Mouse (Mus musculus): ENCODE results near the gene Tmsb10. TPM values are rescaled to one million over a fixed set of nuclear protein-coding genes. Genes with fewer than 3 reads are reported as not detected.

Tmsb10 gene
- total RNA-seq, 1 experiment: 651 TPM

DNA sequence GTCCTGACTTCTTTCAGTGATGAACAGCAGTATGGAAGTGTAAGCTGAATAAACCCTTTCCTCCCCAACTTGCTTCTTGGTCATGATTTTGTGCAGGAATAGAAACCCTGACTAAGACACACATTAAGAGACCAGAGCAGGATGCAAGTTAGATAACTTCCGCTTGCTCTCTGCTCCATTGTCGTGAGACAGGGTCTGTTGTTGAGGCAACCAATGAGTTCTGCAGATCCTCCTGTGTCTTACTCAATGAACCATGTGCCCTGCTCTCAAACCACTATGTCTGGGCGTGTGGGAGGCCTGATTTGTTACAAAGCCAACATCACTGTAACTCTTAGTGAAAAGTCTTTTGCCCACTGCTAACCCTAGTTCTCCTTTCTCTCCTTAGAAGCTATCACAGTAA is 12.5 kb upstream of the Tmsb10 start:
- Histone ChIP-seq H3K27ac (ENCODE audit: insufficient read depth, low read depth, low read length, poor library complexity, severe bottlenecking) (no peak overlapping the region), H3K4me1 (ENCODE audit: control insufficient read depth in 2 of 2, insufficient read depth in 2 of 2, low read length in 2 of 2, poor library complexity in 1 of 2) (no peaks in the 10 kb centered on the region), H3K9me3 (ENCODE audit: control insufficient read depth, insufficient read depth, low read depth, low read length) (no peaks in the 10 kb centered on the region), H3K9ac (ENCODE audit: insufficient read depth, low read depth, low read length, poor library complexity, severe bottlenecking) (no peak overlapping the region), H3K36me3 (ENCODE audit: control insufficient read depth, insufficient read depth, low read length, poor library complexity, severe bottlenecking) (no peaks in the 10 kb centered on the region), H3K4me3 (ENCODE audit: insufficient read depth in 1 of 2, low read depth in 1 of 2, low read length in 2 of 2, poor library complexity in 1 of 2, severe bottlenecking in 1 of 2) (no peak overlapping the region)
- in situ Hi-C loops (cut with MboI; ENCODE audit: low sequenced_read_pairs in 2 of 2, unreplicated experiment in 2 of 2): no loop called here
- no peak for TF ChIP-seq MAFK (IDR thresholded peaks at IDR 0.05; ENCODE audit: insufficient read depth, low read depth, low read length)
- no peak for TF ChIP-seq ZNF384 (IDR thresholded peaks at IDR 0.05; ENCODE audit: low read depth, low read length)
- TF ChIP-seq ZC3H11A (IDR thresholded peaks at IDR 0.05; ENCODE audit: borderline replicate concordance, low read depth, low read length): no peak
- no peak for TF ChIP-seq CHD2 (IDR thresholded peaks at IDR 0.05; ENCODE audit: low read depth, low read length)
- TF ChIP-seq HCFC1 (IDR thresholded peaks at IDR 0.05; ENCODE audit: borderline replicate concordance, insufficient read depth, low read length): no peak
- no peak for DNase-seq (ENCODE audit: low read depth, low spot score)

DNA sequence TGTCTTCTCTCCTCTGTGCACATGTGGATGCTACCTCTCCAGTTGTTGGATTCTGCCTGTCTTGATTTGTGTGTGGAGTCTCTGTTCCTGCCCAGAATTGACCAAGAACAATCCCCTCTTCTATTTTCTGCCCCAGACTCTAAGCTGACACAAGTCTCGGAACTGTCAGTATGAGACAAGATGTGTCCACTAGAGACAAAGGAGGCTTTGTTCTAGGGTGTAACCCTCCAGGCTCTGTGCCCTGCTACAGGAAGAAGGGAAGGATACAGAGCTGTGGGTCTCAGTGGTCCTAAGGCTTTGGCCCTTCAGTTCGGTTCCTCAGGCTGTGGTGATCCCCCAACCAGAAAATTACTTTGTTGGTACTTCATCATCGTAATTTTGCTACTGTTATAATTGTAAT is 11.2 kb upstream of the Tmsb10 start:
- H3K27ac ChIP-seq (ENCODE audit: insufficient read depth, low read depth, low read length, poor library complexity, severe bottlenecking): no peak overlapping the region
- in situ Hi-C loops (cut with MboI; ENCODE audit: low sequenced_read_pairs in 2 of 2, unreplicated experiment in 2 of 2): no loop called here
- DNase-seq (ENCODE audit: low read depth, low spot score): no peak
- H3K4me3 ChIP-seq (ENCODE audit: insufficient read depth in 1 of 2, low read depth in 1 of 2, low read length in 2 of 2, poor library complexity in 1 of 2, severe bottlenecking in 1 of 2): no peak overlapping the region
- no peaks in the 10 kb centered on the region for H3K4me1 ChIP-seq (ENCODE audit: control insufficient read depth in 2 of 2, insufficient read depth in 2 of 2, low read length in 2 of 2, poor library complexity in 1 of 2)
- no peaks in the 10 kb centered on the region for H3K36me3 ChIP-seq (ENCODE audit: control insufficient read depth, insufficient read depth, low read length, poor library complexity, severe bottlenecking)
- no peaks in the 10 kb centered on the region for H3K9me3 ChIP-seq (ENCODE audit: control insufficient read depth, insufficient read depth, low read depth, low read length)
- TF ChIP-seq MAFK (IDR thresholded peaks at IDR 0.05; ENCODE audit: insufficient read depth, low read depth, low read length) (no peak), CHD2 (IDR thresholded peaks at IDR 0.05; ENCODE audit: low read depth, low read length) (no peak), HCFC1 (IDR thresholded peaks at IDR 0.05; ENCODE audit: borderline replicate concordance, insufficient read depth, low read length) (no peak), ZC3H11A (IDR thresholded peaks at IDR 0.05; ENCODE audit: borderline replicate concordance, low read depth, low read length) (no peak), ZNF384 (IDR thresholded peaks at IDR 0.05; ENCODE audit: low read depth, low read length) (no peak)
- H3K9ac ChIP-seq (ENCODE audit: insufficient read depth, low read depth, low read length, poor library complexity, severe bottlenecking): no peak overlapping the region

DNA sequence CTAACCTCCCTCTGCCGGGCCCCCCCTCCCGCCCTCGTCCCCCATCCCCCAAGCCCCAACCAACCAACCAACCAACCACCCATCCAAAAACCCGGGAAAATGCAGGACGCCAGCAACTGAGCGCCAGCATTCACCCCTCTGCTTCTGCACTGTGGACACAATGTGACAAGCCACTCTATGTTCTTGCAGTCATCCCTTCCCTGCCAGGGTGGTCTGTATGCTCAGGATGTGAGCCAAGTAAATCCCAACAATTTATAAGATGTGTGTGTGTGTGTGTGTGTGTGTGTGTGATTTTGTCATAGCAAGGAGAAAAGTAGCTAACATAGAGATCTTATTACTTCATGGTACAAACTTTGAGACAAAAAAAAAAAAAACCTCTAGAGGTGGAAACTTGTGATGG is 6.7 kb upstream of the Tmsb10 start:
- TF ChIP-seq ZC3H11A (IDR thresholded peaks at IDR 0.05; ENCODE audit: borderline replicate concordance, low read depth, low read length): no peak
- TF ChIP-seq MAFK (IDR thresholded peaks at IDR 0.05; ENCODE audit: insufficient read depth, low read depth, low read length): no peak
- no peak for TF ChIP-seq HCFC1 (IDR thresholded peaks at IDR 0.05; ENCODE audit: borderline replicate concordance, insufficient read depth, low read length)
- no peak for TF ChIP-seq CHD2 (IDR thresholded peaks at IDR 0.05; ENCODE audit: low read depth, low read length)
- no peak for TF ChIP-seq ZNF384 (IDR thresholded peaks at IDR 0.05; ENCODE audit: low read depth, low read length)
- Histone ChIP-seq H3K36me3 (ENCODE audit: control insufficient read depth, insufficient read depth, low read length, poor library complexity, severe bottlenecking) (no peaks in the 10 kb centered on the region), H3K4me3 (ENCODE audit: insufficient read depth in 1 of 2, low read depth in 1 of 2, low read length in 2 of 2, poor library complexity in 1 of 2, severe bottlenecking in 1 of 2) (no peak overlapping the region), H3K27ac (ENCODE audit: insufficient read depth, low read depth, low read length, poor library complexity, severe bottlenecking) (no peak overlapping the region), H3K9ac (ENCODE audit: insufficient read depth, low read depth, low read length, poor library complexity, severe bottlenecking) (no peak overlapping the region), H3K4me1 (ENCODE audit: control insufficient read depth in 2 of 2, insufficient read depth in 2 of 2, low read length in 2 of 2, poor library complexity in 1 of 2) (peaks cover 3 to 6% of the 10 kb centered on the region in 2 experiments; a peak in 3 of 4 replicates), H3K9me3 (ENCODE audit: control insufficient read depth, insufficient read depth, low read depth, low read length) (no peaks in the 10 kb centered on the region)
- DNase-seq (ENCODE audit: low read depth, low spot score): no peak
- in situ Hi-C loops (cut with MboI; ENCODE audit: low sequenced_read_pairs in 2 of 2, unreplicated experiment in 2 of 2): no loop called here

DNA sequence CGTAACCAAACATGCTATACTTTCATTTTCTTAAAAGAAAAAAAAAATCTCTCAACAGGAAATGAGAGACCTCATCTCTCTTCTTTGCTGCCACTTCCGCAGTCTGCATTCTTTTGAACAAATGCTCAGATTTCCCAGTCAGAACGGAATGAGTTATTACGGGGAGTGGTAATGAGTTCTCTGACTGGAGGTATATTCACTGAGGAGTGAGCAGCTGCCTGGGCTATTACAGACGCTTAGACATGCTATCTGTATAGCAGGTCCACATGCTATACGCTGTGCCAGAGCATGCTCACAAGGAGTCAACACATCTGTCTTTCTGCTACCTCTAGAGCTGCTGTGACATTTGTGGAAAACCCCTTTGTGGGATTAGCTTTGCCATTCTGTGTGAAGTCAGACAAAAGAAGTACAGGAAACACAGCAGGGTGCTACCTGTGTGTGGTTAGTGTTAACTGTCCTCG is 3.8 kb upstream of the Tmsb10 start:
- no peak overlapping the region for H3K9ac ChIP-seq (ENCODE audit: insufficient read depth, low read depth, low read length, poor library complexity, severe bottlenecking)
- H3K27ac ChIP-seq (ENCODE audit: insufficient read depth, low read depth, low read length, poor library complexity, severe bottlenecking): no peak overlapping the region
- no peak for DNase-seq (ENCODE audit: low read depth, low spot score)
- no peak overlapping the region for H3K4me3 ChIP-seq (ENCODE audit: insufficient read depth in 1 of 2, low read depth in 1 of 2, low read length in 2 of 2, poor library complexity in 1 of 2, severe bottlenecking in 1 of 2)
- no peak for TF ChIP-seq ZNF384 (IDR thresholded peaks at IDR 0.05; ENCODE audit: low read depth, low read length)
- TF ChIP-seq ZC3H11A (IDR thresholded peaks at IDR 0.05; ENCODE audit: borderline replicate concordance, low read depth, low read length): no peak
- no peak for TF ChIP-seq CHD2 (IDR thresholded peaks at IDR 0.05; ENCODE audit: low read depth, low read length)
- no peak for TF ChIP-seq HCFC1 (IDR thresholded peaks at IDR 0.05; ENCODE audit: borderline replicate concordance, insufficient read depth, low read length)
- no peak for TF ChIP-seq MAFK (IDR thresholded peaks at IDR 0.05; ENCODE audit: insufficient read depth, low read depth, low read length)
- H3K9me3 ChIP-seq (ENCODE audit: control insufficient read depth, insufficient read depth, low read depth, low read length): no peaks in the 10 kb centered on the region
- no peaks in the 10 kb centered on the region for H3K36me3 ChIP-seq (ENCODE audit: control insufficient read depth, insufficient read depth, low read length, poor library complexity, severe bottlenecking)
- in situ Hi-C loops (cut with MboI; ENCODE audit: low sequenced_read_pairs in 2 of 2, unreplicated experiment in 2 of 2): no loop called here
- H3K4me1 ChIP-seq (ENCODE audit: control insufficient read depth in 2 of 2, insufficient read depth in 2 of 2, low read length in 2 of 2, poor library complexity in 1 of 2): peaks cover 3 to 8% of the 10 kb centered on the region in 2 experiments; a peak in 3 of 4 replicates

DNA sequence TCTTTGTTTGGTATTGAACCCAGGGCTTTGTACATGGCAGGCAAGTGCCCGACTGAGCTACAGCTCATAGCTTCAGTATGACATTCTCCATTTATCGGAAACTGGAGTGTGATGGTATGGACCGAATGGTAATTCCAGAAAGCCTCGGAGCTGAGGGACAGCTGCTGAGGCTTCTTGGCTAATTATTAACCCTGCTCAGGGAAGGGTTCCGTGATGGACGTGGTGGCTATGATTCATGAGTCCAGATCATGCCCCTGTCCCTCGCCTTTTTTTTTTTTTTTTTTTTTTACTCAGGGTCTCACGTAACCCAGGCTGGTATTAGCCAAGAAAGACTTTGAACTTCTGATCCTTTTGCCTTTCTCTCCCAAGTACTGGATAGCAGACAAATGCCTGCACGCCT is 3.1 kb upstream of the Tmsb10 start:
- no peak overlapping the region; the same call in 1 of the 2 replicates for H3K9ac ChIP-seq (ENCODE audit: insufficient read depth, low read depth, low read length, poor library complexity, severe bottlenecking)

More for the DNA sequence above, 3.1 kb upstream of the Tmsb10 start:
- Histone ChIP-seq H3K4me1 (ENCODE audit: control insufficient read depth in 2 of 2, insufficient read depth in 2 of 2, low read length in 2 of 2, poor library complexity in 1 of 2) (peaks cover 3 to 8% of the 10 kb centered on the region in 2 experiments; a peak in 3 of 4 replicates), H3K27ac (ENCODE audit: insufficient read depth, low read depth, low read length, poor library complexity, severe bottlenecking) (no peak overlapping the region), H3K4me3 (ENCODE audit: insufficient read depth in 1 of 2, low read depth in 1 of 2, low read length in 2 of 2, poor library complexity in 1 of 2, severe bottlenecking in 1 of 2) (no peak overlapping the region), H3K9me3 (ENCODE audit: control insufficient read depth, insufficient read depth, low read depth, low read length) (no peaks in the 10 kb centered on the region), H3K36me3 (ENCODE audit: control insufficient read depth, insufficient read depth, low read length, poor library complexity, severe bottlenecking) (no peaks in the 10 kb centered on the region)
- no peak for TF ChIP-seq ZC3H11A (IDR thresholded peaks at IDR 0.05; ENCODE audit: borderline replicate concordance, low read depth, low read length)
- TF ChIP-seq ZNF384 (IDR thresholded peaks at IDR 0.05; ENCODE audit: low read depth, low read length): 0 out of 2 replicates have a peak, but pooled peaks have one; percentile 23
- no peak for TF ChIP-seq MAFK (IDR thresholded peaks at IDR 0.05; ENCODE audit: insufficient read depth, low read depth, low read length)
- DNase-seq (ENCODE audit: low read depth, low spot score): no peak
- in situ Hi-C loops (cut with MboI; ENCODE audit: low sequenced_read_pairs in 2 of 2, unreplicated experiment in 2 of 2): no loop called here
